Mouse (Mus musculus) thymus, adult 2 months (tissue): ENCODE data around the gene Slc51a.

Source experiments
- CTCF ChIP-seq: fragments of 200-500 bp; IDR thresholded peaks from 2 replicates; pipeline ENCODE4 v1.5.1; 2012; ENCODE audit warnings: mild to moderate bottlenecking, control low read depth, low read length, moderate library complexity, borderline replicate concordance; ENCODE audit not compliant: control insufficient read depth, poor library complexity, insufficient read depth; ENCODE audit errors: extremely low read depth
- POLR2A ChIP-seq: fragments of 200-500 bp; IDR thresholded peaks from 2 replicates; pipeline ENCODE4 v1.6.1; 2012; ENCODE audit warnings: mild to moderate bottlenecking, low read length, control low read depth, moderate library complexity; ENCODE audit not compliant: control insufficient read depth, poor library complexity, insufficient read depth; ENCODE audit errors: extremely low read depth

DNA sequence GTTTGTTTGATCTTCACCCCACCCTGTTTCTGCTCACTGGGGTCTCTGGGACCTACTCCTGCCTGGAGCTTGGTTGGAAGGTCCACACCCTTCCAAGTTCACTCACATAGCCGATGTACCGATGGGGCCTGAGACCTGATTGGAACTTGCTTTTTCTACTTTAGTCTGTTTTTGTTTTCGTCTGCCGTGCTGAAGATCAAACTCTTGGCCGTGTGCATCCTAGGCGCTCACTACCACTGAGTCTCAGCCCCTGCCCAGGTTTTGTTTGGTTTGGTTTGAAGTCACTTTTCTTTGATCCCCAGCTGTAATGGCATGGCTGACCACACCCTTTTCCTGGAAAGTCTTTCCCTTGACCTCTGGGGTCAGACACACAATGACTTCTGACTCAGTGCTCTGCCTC lies 25.7 kb upstream of the Slc51a start:
- TF ChIP-seq CTCF (no peak), POLR2A (no peak)
